Mouse (Mus musculus): ENCODE results near the gene Mrps18c.

- TF ChIP-seq CTCF (IDR thresholded peaks at IDR 0.05; ENCODE audit: extremely low read depth, insufficient read length, insufficient replicate concordance, low read depth, low read length) (no peak), POLR2A (IDR thresholded peaks at IDR 0.05; ENCODE audit: low read depth, low read length) (no peak)
These were observed 4.3 kb upstream of the Mrps18c start for GRCm38 (mm10) chr5:100794084-100794483.
